Mouse (Mus musculus) limb, embryonic 14.5 days (tissue): ENCODE measurements around the gene E2f6. TPM values are rescaled to one million over a fixed set of nuclear protein-coding genes. Genes with fewer than 3 reads are reported as not detected.

ENCODE experiments used
- ATAC-seq: fragments of 200-750 bp; cut with Nextera tagmentation; 2 replicates; pipeline ENCODE4 v1.8.0; 2017; ENCODE audit warnings: low read depth, moderate number of reproducible peaks, moderate TSS enrichment; ENCODE audit not compliant: low FRiP score
- DNase-seq: peaks from one replicate; pipeline ENCODE4 v3.0.0-alpha.2; 2015; ENCODE audit warnings: low spot score
- H3K27ac ChIP-seq: fragments of 300-500 bp; sonication (generic); replicated peaks from 2 replicates; pipeline ENCODE4 v1.5.1; 2014; ENCODE audit warnings: low read depth, mild to moderate bottlenecking, low read length, moderate library complexity, mixed read lengths
- H3K27me3 ChIP-seq: fragments of 300-500 bp; sonication (generic); 2 replicates; pipeline ENCODE4 v1.6.1; 2014; ENCODE audit warnings: low read length, mixed read lengths; ENCODE audit not compliant: control insufficient read depth, insufficient read depth
- H3K36me3 ChIP-seq: fragments of 300-500 bp; sonication (generic); 2 replicates; pipeline ENCODE4 v1.6.1; 2014; ENCODE audit warnings: mild to moderate bottlenecking, low read length, moderate library complexity, mixed read lengths; ENCODE audit not compliant: control insufficient read depth, insufficient read depth
- H3K4me1 ChIP-seq: fragments of 300-500 bp; sonication (generic); 2 replicates; pipeline ENCODE4 v1.6.1; 2014; ENCODE audit warnings: antibody characterized with exemption, low read length, mixed read lengths; ENCODE audit not compliant: control insufficient read depth, insufficient read depth
- H3K4me2 ChIP-seq: fragments of 300-500 bp; sonication (generic); replicated peaks from 2 replicates; pipeline ENCODE4 v1.6.1; 2014; ENCODE audit warnings: low read depth, mild to moderate bottlenecking, low read length, moderate library complexity; ENCODE audit not compliant: severe bottlenecking
- H3K4me3 ChIP-seq: fragments of 300-500 bp; sonication (generic); replicated peaks from 2 replicates; pipeline ENCODE4 v1.5.1; 2014; ENCODE audit warnings: low read length
- H3K9ac ChIP-seq: fragments of 300-500 bp; sonication (generic); 2 replicates; pipeline ENCODE4 v1.6.1; 2014; ENCODE audit warnings: mild to moderate bottlenecking, low read depth, low read length, moderate library complexity; ENCODE audit not compliant: severe bottlenecking
- H3K9me3 ChIP-seq: fragments of 300-500 bp; sonication (generic); 2 replicates; pipeline ENCODE4 v1.6.1; 2016; ENCODE audit warnings: low read length; ENCODE audit not compliant: control insufficient read depth
- POLR2A ChIP-seq: fragments of 200-500 bp; IDR thresholded peaks from 2 replicates; pipeline ENCODE4 v1.8.0; 2012; ENCODE audit warnings: inconsistent platforms, mild to moderate bottlenecking, moderate library complexity, borderline replicate concordance; ENCODE audit not compliant: insufficient read depth, insufficient read length; ENCODE audit errors: extremely low read depth
- WGBS: fragments of 180-500 bp; shearing (Covaris S2); extraction: QIAGEN DNeasy Blood & Tissue Kit; methylation state at CpG from one replicate; pipeline ENCODE4 v1.1.7; 2014; 5-methylcytosine and 5-hydroxymethylcytosine counted together
- polyA plus RNA-seq, 2 experiments: library from polyadenylated mRNA; depleted of rRNA in 1 of 2; stranded (reverse) in 1 of 2; unstranded in 1 of 2; fragments of >200 nt; fragmentation: Nextera tagmentation in 1 of 2; extraction: Ambion mirVana in 1 of 2; gene quantifications; 2 replicates each; pipeline versions ENCODE4 v1.2.1 to v1.2.3; 2012 to 2014

E2f6 gene
- polyA plus RNA-seq, 2 experiments, result 47.3 to 54.5 TPM

GRCm38 (mm10) chr12:16768711-16769110 is 42.1 kb upstream of the E2f6 start:
- DNase-seq (no peak), ATAC-seq (no peak)
- WGBS, result 59% methylated on average over 2 of the region's 2 CpGs
- H3K9ac ChIP-seq, result no peak overlapping the region
- no peak overlapping the region for H3K4me3 ChIP-seq
- no peaks in the 10 kb centered on the region for H3K4me1 ChIP-seq
- no peaks in the 10 kb centered on the region for H3K27me3 ChIP-seq
- TF ChIP-seq POLR2A, result no peak
- no peaks in the 10 kb centered on the region for H3K36me3 ChIP-seq
- H3K9me3 ChIP-seq, result no peaks in the 10 kb centered on the region
- H3K4me2 ChIP-seq, result no peak overlapping the region
- H3K27ac ChIP-seq, result no peak overlapping the region

GRCm38 (mm10) chr12:16769601-16770165 is 41.1 kb upstream of the E2f6 start:
- TF ChIP-seq POLR2A, result no peak
- DNase-seq, result no peak
- H3K4me2 ChIP-seq, result no peak overlapping the region
- no peak for ATAC-seq
- H3K27ac ChIP-seq, result no peak overlapping the region
- no peak overlapping the region for H3K4me3 ChIP-seq
- 87% methylated on average over 6 of the region's 6 CpGs for WGBS
- no peaks in the 10 kb centered on the region for H3K27me3 ChIP-seq
- H3K9ac ChIP-seq, result no peak overlapping the region
- no peaks in the 10 kb centered on the region for H3K4me1 ChIP-seq
- no peaks in the 10 kb centered on the region for H3K9me3 ChIP-seq
- H3K36me3 ChIP-seq, result no peaks in the 10 kb centered on the region

- 90% methylated on average over 4 of the region's 4 CpGs for WGBS
- no peak for ATAC-seq
- Histone ChIP-seq H3K4me2 (no peak overlapping the region), H3K4me3 (no peak overlapping the region), H3K27me3 (no peaks in the 10 kb centered on the region), H3K4me1 (no peaks in the 10 kb centered on the region), H3K9me3 (no peaks in the 10 kb centered on the region), H3K27ac (no peak overlapping the region), H3K36me3 (no peaks in the 10 kb centered on the region), H3K9ac (no peak overlapping the region)
- no peak for DNase-seq
- TF ChIP-seq POLR2A, result no peak
Observed at GRCm38 (mm10) chr12:16774605-16775004, 36.2 kb upstream of the E2f6 start.

GRCm38 (mm10) chr12:16775351-16775750 is 35.4 kb upstream of the E2f6 start:
- Histone ChIP-seq H3K4me2 (no peak overlapping the region), H3K27me3 (no peaks in the 10 kb centered on the region), H3K27ac (no peak overlapping the region), H3K36me3 (no peaks in the 10 kb centered on the region), H3K4me1 (no peaks in the 10 kb centered on the region), H3K9me3 (no peaks in the 10 kb centered on the region), H3K9ac (no peak overlapping the region), H3K4me3 (no peak overlapping the region)
- TF ChIP-seq POLR2A, result no peak
- 56% methylated on average over 3 of the region's 3 CpGs for WGBS
- DNase-seq (no peak), ATAC-seq (no peak)

- Histone ChIP-seq H3K9ac (no peak overlapping the region), H3K27me3 (no peaks in the 10 kb centered on the region), H3K4me3 (no peak overlapping the region), H3K4me1 (no peaks in the 10 kb centered on the region), H3K9me3 (no peaks in the 10 kb centered on the region), H3K36me3 (no peaks in the 10 kb centered on the region), H3K4me2 (no peak overlapping the region), H3K27ac (no peak overlapping the region)
- ATAC-seq (no peak), DNase-seq (no peak)
- 76% methylated on average over 5 of the region's 5 CpGs for WGBS
- TF ChIP-seq POLR2A, result no peak
Observed at GRCm38 (mm10) chr12:16778523-16778922, 32.2 kb upstream of the E2f6 start.

- Histone ChIP-seq H3K9me3 (no peaks in the 10 kb centered on the region), H3K4me2 (no peak overlapping the region), H3K27ac (no peak overlapping the region), H3K9ac (no peak overlapping the region), H3K4me3 (no peak overlapping the region), H3K27me3 (no peaks in the 10 kb centered on the region), H3K4me1 (no peaks in the 10 kb centered on the region), H3K36me3 (no peaks in the 10 kb centered on the region)
- no peak for TF ChIP-seq POLR2A
- 79% methylated on average over 2 of the region's 2 CpGs for WGBS
- ATAC-seq (no peak), DNase-seq (no peak)
Observed at GRCm38 (mm10) chr12:16779165-16779564, 31.6 kb upstream of the E2f6 start.
